Mouse (Mus musculus) MEL (cell line): ENCODE results near the gene Uspl1.

ENCODE experiments used
- CTCF ChIP-seq, 3 experiments: IDR thresholded peaks in 2 of 3; conservative IDR thresholded peaks in 1 of 3; 2 replicates each; pipeline ENCODE4 v1.5.1; 2011 to 2012; ENCODE audit warnings: low read length in 3 of 3, low read depth in 2 of 3, mild to moderate bottlenecking in 2 of 3, improper control_type of control experiment in 1 of 3, inconsistent platforms in 1 of 3, mixed read lengths in 1 of 3, moderate library complexity in 1 of 3; ENCODE audit not compliant: control insufficient read depth in 1 of 3, insufficient read depth in 1 of 3, poor library complexity in 1 of 3, severe bottlenecking in 1 of 3
- EP300 ChIP-seq, 2 experiments: IDR thresholded peaks; 2 replicates each; pipeline ENCODE4 v1.6.1; 2011; ENCODE audit warnings: improper control_type of control experiment in 2 of 2, low read length in 2 of 2, low read depth in 1 of 2, mild to moderate bottlenecking in 1 of 2
- HCFC1 ChIP-seq: IDR thresholded peaks from 2 replicates; pipeline ENCODE4 v1.6.1; 2012; ENCODE audit warnings: low read depth, mild to moderate bottlenecking, inconsistent platforms, low read length, improper control_type of control experiment, moderate library complexity
- MEF2A ChIP-seq: IDR thresholded peaks from 2 replicates; pipeline ENCODE4 v1.6.1; 2014; ENCODE audit warnings: low read depth, mild to moderate bottlenecking, inconsistent platforms, low read length, improper control_type of control experiment; ENCODE audit not compliant: poor library complexity, insufficient replicate concordance, severe bottlenecking; ENCODE audit errors: extremely low read depth
- MXI1 ChIP-seq: IDR thresholded peaks from 2 replicates; pipeline ENCODE4 v1.6.1; 2011; ENCODE audit warnings: mild to moderate bottlenecking, low read depth, low read length, improper control_type of control experiment
- MYC ChIP-seq: IDR thresholded peaks from 2 replicates; pipeline ENCODE4 v1.6.1; 2011; ENCODE audit warnings: low read depth, mild to moderate bottlenecking, low read length, improper control_type of control experiment, moderate library complexity
- POLR2A ChIP-seq, 2 experiments: IDR thresholded peaks; 2 replicates each; pipeline ENCODE4 v1.6.1; 2011 to 2012; ENCODE audit warnings: low read length in 2 of 2, mild to moderate bottlenecking in 2 of 2, control low read depth in 1 of 2, improper control_type of control experiment in 1 of 2, low read depth in 1 of 2, moderate library complexity in 1 of 2; ENCODE audit not compliant: control insufficient read depth in 1 of 2, insufficient read depth in 1 of 2, poor library complexity in 1 of 2
- POLR2AphosphoS2 ChIP-seq: IDR thresholded peaks from 2 replicates; pipeline ENCODE4 v1.6.1; 2011; ENCODE audit warnings: low read length, improper control_type of control experiment
- POLR2AphosphoS5 ChIP-seq: IDR thresholded peaks from 2 replicates; pipeline ENCODE4 v1.6.1; 2012; ENCODE audit warnings: low read depth, borderline replicate concordance, mild to moderate bottlenecking, inconsistent platforms, low read length, moderate library complexity, mixed read lengths
- TBP ChIP-seq: IDR thresholded peaks from 2 replicates; pipeline ENCODE4 v1.8.0; 2011; ENCODE audit warnings: low read depth, low read length, improper control_type of control experiment
- USF2 ChIP-seq, 2 experiments: IDR thresholded peaks; 2 replicates each; pipeline ENCODE4 v1.6.1; 2011 to 2012; ENCODE audit warnings: improper control_type of control experiment in 2 of 2, low read length in 2 of 2, borderline replicate concordance in 1 of 2, inconsistent platforms in 1 of 2, low read depth in 1 of 2, mild to moderate bottlenecking in 1 of 2; ENCODE audit not compliant: insufficient read depth in 1 of 2
- ZMIZ1 ChIP-seq: IDR thresholded peaks from 2 replicates; pipeline ENCODE4 v1.6.1; 2012; ENCODE audit warnings: low read depth, mild to moderate bottlenecking, inconsistent platforms, low read length, improper control_type of control experiment, moderate library complexity
- ZNF384 ChIP-seq: IDR thresholded peaks from 2 replicates; pipeline ENCODE4 v1.6.1; 2012; ENCODE audit warnings: low read depth, mild to moderate bottlenecking, inconsistent platforms, low read length, improper control_type of control experiment

DNA sequence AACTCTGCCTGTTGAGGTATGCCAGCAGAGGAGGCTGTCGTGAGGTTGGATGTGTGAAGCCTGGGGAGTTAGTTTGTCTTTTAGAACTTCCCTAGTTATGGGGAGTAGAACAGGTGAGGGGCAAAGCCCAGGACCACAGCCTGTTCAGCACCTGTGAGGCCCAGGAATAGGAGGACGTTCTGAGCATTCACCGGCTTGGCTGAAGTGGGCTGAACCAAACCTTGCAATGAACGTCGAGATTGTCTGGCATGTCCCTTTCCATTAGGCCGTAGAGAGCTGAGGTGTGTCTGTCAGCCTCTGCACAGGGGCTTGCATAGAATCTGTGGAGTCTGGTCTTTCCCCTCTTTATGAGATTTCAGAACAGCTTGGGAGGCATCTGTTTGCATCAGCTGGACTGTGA, 23.5 kb downstream of the Uspl1 start:
- TF ChIP-seq POLR2A (IDR thresholded peaks at IDR 0.05; ENCODE audit: control insufficient read depth in 1 of 2, insufficient read depth in 1 of 2, low read depth in 1 of 2, low read length in 2 of 2, poor library complexity in 1 of 2) (no peak), TBP (no peak), EP300 (IDR thresholded peaks at IDR 0.05; ENCODE audit: low read depth in 1 of 2, low read length in 2 of 2) (no peak), MEF2A (no peak), ZNF384 (no peak), CTCF (IDR thresholded peaks at IDR 0.05 in 2 of 3, conservative IDR thresholded peaks at IDR 0.05 in 1 of 3; ENCODE audit: control insufficient read depth in 1 of 3, insufficient read depth in 1 of 3, low read depth in 2 of 3, low read length in 3 of 3, poor library complexity in 1 of 3, severe bottlenecking in 1 of 3) (no peak), POLR2AphosphoS5 (no peak), USF2 (IDR thresholded peaks at IDR 0.05; ENCODE audit: borderline replicate concordance in 1 of 2, insufficient read depth in 1 of 2, low read depth in 1 of 2, low read length in 2 of 2) (no peak), HCFC1 (no peak), ZMIZ1 (no peak), MYC (no peak), MXI1 (no peak), POLR2AphosphoS2 (no peak)
